Mouse (Mus musculus) stomach, postnatal 0 days (tissue): Measurements from ENCODE around the gene Cyth4.

ENCODE experiments used
- CTCF ChIP-seq: IDR thresholded peaks from 2 replicates; pipeline ENCODE4 v1.5.1; 2016; ENCODE audit warnings: antibody characterized with exemption, low read depth, mild to moderate bottlenecking, moderate library complexity
- EP300 ChIP-seq: optimal IDR thresholded peaks from 2 replicates; pipeline ENCODE3; 2016; ENCODE audit warnings: antibody characterized with exemption

GRCm38 (mm10) chr15:78590785-78591184 is 6.1 kb upstream of the Cyth4 start:
- TF ChIP-seq CTCF (peak; percentile 36), EP300 (no peak)
